Mouse (Mus musculus) effector memory CD4-positive, alpha-beta T cell, adult 5 months (primary cell): ENCODE data around the gene Fbxw19. TPM values are rescaled to one million over a fixed set of nuclear protein-coding genes. Genes with fewer than 3 reads are reported as not detected.

Experiments
- polyA plus RNA-seq: library from polyadenylated mRNA; unstranded; fragments of 100-300 nt; shearing (Covaris generic); gene quantifications from one replicate; pipeline ENCODE4 v1.2.1, GENCODE M21; 2017

Gene Fbxw19
- not detected for polyA plus RNA-seq

GRCm38 (mm10) chr9:109495775-109496174, at the start of gene Fbxw19:
Fbxw19 (minus strand) TSS chr9:109495875.

GRCm38 (mm10) chr9:109449040-109449439, 46.6 kb downstream of the Fbxw19 start, which contains the start of gene Fbxw16:
Fbxw16 (minus strand) TSS chr9:109449140.

Other genes starting within 250 kb of the Fbxw19 start
- gene Fbxw14, start 208.2 kb downstream of the Fbxw19 start, polyA plus RNA-seq: not detected
- gene Fbxw28, start 156.2 kb downstream of the Fbxw19 start, polyA plus RNA-seq: not detected
- not detected for gene Fbxw22, start 91.6 kb downstream of the Fbxw19 start, polyA plus RNA-seq
- not detected for gene Fbxw16, start 46.7 kb downstream of the Fbxw19 start, polyA plus RNA-seq
- gene Fbxw15, start 72.4 kb upstream of the Fbxw19 start, polyA plus RNA-seq: not detected
- gene Fbxw24, start 130.2 kb upstream of the Fbxw19 start, polyA plus RNA-seq: not detected
- gene Fbxw25, start 168.8 kb upstream of the Fbxw19 start, polyA plus RNA-seq: not detected
- gene Fbxw18, start 206.8 kb upstream of the Fbxw19 start, polyA plus RNA-seq: not detected